Mouse (Mus musculus): ENCODE measurements around the gene AC140267.1. TPM values are rescaled to one million over a fixed set of nuclear protein-coding genes. Genes with fewer than 3 reads are reported as not detected.

Gene AC140267.1
- polyA plus RNA-seq, 1 experiment: not detected

GRCm38 (mm10) chr15:80249672-80250071, 14.0 kb downstream of the AC140267.1 start:
- WGBS: 86% methylated on average over 10 of the region's 10 CpGs
- peaks cover 5% of the 10 kb centered on the region for H3K36me3 ChIP-seq (ENCODE audit: control insufficient read depth, insufficient read depth, low read length)
- no peaks in the 10 kb centered on the region; the same call in 1 of the 2 replicates for H3K4me1 ChIP-seq (ENCODE audit: control insufficient read depth, insufficient read depth, low read length)
- TF ChIP-seq POLR2A (IDR thresholded peaks at IDR 0.05; ENCODE audit: low read depth, low read length): no peak
- no peak for TF ChIP-seq CTCF (conservative IDR thresholded peaks at IDR 0.05; ENCODE audit: insufficient read depth, insufficient read length, low read depth, low read length)
- no peak for DNase-seq
- no peaks in the 10 kb centered on the region for H3K27me3 ChIP-seq (replicated peaks; ENCODE audit: control insufficient read depth, insufficient read depth, low read length)
- H3K27ac ChIP-seq (ENCODE audit: insufficient read depth, low read depth, low read length): no peak overlapping the region
- H3K4me3 ChIP-seq (ENCODE audit: insufficient read depth, low read depth, low read length): no peak overlapping the region

DNA sequence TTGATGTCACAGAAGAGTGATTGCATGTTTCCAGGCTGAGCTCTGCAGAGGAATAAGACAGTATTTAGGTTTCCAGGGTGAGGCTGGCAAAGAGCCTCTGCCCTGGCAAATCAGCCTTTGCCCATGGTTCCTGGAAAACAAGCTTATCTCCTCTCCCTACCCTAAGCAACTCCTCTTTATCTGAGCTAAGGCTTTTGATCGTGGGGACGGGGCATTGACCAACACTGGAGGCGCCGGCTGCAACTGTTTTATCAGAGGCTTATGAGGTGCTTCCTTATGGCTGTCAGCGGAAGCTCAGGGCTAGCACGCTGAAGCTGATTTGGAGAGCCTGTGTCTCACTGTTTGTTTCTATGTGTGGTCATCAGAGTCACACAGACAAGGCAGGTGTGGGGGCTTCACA, 15.0 kb downstream of the AC140267.1 start:
- H3K27me3 ChIP-seq (replicated peaks; ENCODE audit: control insufficient read depth, insufficient read depth, low read length): no peaks in the 10 kb centered on the region
- TF ChIP-seq CTCF (conservative IDR thresholded peaks at IDR 0.05; ENCODE audit: insufficient read depth, insufficient read length, low read depth, low read length) (no peak), POLR2A (IDR thresholded peaks at IDR 0.05; ENCODE audit: low read depth, low read length) (no peak)
- H3K27ac ChIP-seq (ENCODE audit: insufficient read depth, low read depth, low read length): no peak overlapping the region
- no peak for DNase-seq
- WGBS: 85% methylated on average over 6 of the region's 6 CpGs
- H3K36me3 ChIP-seq (ENCODE audit: control insufficient read depth, insufficient read depth, low read length): peaks cover 5% of the 10 kb centered on the region
- H3K4me1 ChIP-seq (ENCODE audit: control insufficient read depth, insufficient read depth, low read length): no peaks in the 10 kb centered on the region; the same call in 1 of the 2 replicates
- no peak overlapping the region for H3K4me3 ChIP-seq (ENCODE audit: insufficient read depth, low read depth, low read length)

GRCm38 (mm10) chr15:80253530-80253929, 17.9 kb downstream of the AC140267.1 start:
- no peak overlapping the region for H3K4me3 ChIP-seq (ENCODE audit: insufficient read depth, low read depth, low read length)
- H3K36me3 ChIP-seq (ENCODE audit: control insufficient read depth, insufficient read depth, low read length): peaks cover 20% of the 10 kb centered on the region
- TF ChIP-seq POLR2A (IDR thresholded peaks at IDR 0.05; ENCODE audit: low read depth, low read length) (no peak), CTCF (conservative IDR thresholded peaks at IDR 0.05; ENCODE audit: insufficient read depth, insufficient read length, low read depth, low read length) (no peak)
- peak; percentile 29 for DNase-seq
- H3K27me3 ChIP-seq (replicated peaks; ENCODE audit: control insufficient read depth, insufficient read depth, low read length): no peaks in the 10 kb centered on the region
- H3K27ac ChIP-seq (ENCODE audit: insufficient read depth, low read depth, low read length): peak overlapping the region; percentile 22; the same call in 1 of the 2 replicates
- WGBS: 22% methylated on average over 2 of the region's 2 CpGs
- H3K4me1 ChIP-seq (ENCODE audit: control insufficient read depth, insufficient read depth, low read length): peaks cover 14% of the 10 kb centered on the region; the same call in 1 of the 2 replicates

- DNase-seq: peak; percentile 44
- peak overlapping the region; percentile 60 for H3K4me3 ChIP-seq (ENCODE audit: insufficient read depth, low read depth, low read length)
- H3K4me1 ChIP-seq (ENCODE audit: control insufficient read depth, insufficient read depth, low read length): peaks cover 14% of the 10 kb centered on the region; the same call in 1 of the 2 replicates
- H3K27me3 ChIP-seq (replicated peaks; ENCODE audit: control insufficient read depth, insufficient read depth, low read length): no peaks in the 10 kb centered on the region
- 25% methylated on average over 6 of the region's 6 CpGs for whole genome bisulfite sequencing
- peaks cover 20% of the 10 kb centered on the region for H3K36me3 ChIP-seq (ENCODE audit: control insufficient read depth, insufficient read depth, low read length)
- TF ChIP-seq POLR2A (IDR thresholded peaks at IDR 0.05; ENCODE audit: low read depth, low read length) (no peak), CTCF (conservative IDR thresholded peaks at IDR 0.05; ENCODE audit: insufficient read depth, insufficient read length, low read depth, low read length) (no peak)
- peak overlapping the region; percentile 94 for H3K27ac ChIP-seq (ENCODE audit: insufficient read depth, low read depth, low read length)
Measured at GRCm38 (mm10) chr15:80254207-80254606, 18.6 kb downstream of the AC140267.1 start.

GRCm38 (mm10) chr15:80254847-80255645, 19.4 kb downstream of the AC140267.1 start, which contains the start of gene Atf4:
Atf4 (plus strand) TSS chr15:80255184.
- no peaks in the 10 kb centered on the region for H3K27me3 ChIP-seq (replicated peaks; ENCODE audit: control insufficient read depth, insufficient read depth, low read length)
- H3K27ac ChIP-seq (ENCODE audit: insufficient read depth, low read depth, low read length): peak within 1 kb of the TSS; percentile 99
- H3K4me3 ChIP-seq (ENCODE audit: insufficient read depth, low read depth, low read length): peak within 1 kb of the TSS; percentile 93
- H3K4me1 ChIP-seq (ENCODE audit: control insufficient read depth, insufficient read depth, low read length): peaks cover 14% of the 10 kb centered on the region; the same call in 1 of the 2 replicates
- WGBS: under 1% methylated on average over 62 of the region's 62 CpGs
- peak; percentile 100 for DNase-seq
- H3K36me3 ChIP-seq (ENCODE audit: control insufficient read depth, insufficient read depth, low read length): peaks cover 17% of the 10 kb centered on the region
- TF ChIP-seq POLR2A (IDR thresholded peaks at IDR 0.05; ENCODE audit: low read depth, low read length) (peak; percentile 100), CTCF (conservative IDR thresholded peaks at IDR 0.05; ENCODE audit: insufficient read depth, insufficient read length, low read depth, low read length) (no peak)

- H3K4me3 ChIP-seq (ENCODE audit: insufficient read depth, low read depth, low read length): peak overlapping the region; percentile 93
- no peak for TF ChIP-seq POLR2A (IDR thresholded peaks at IDR 0.05; ENCODE audit: low read depth, low read length)
- no peak for TF ChIP-seq CTCF (conservative IDR thresholded peaks at IDR 0.05; ENCODE audit: insufficient read depth, insufficient read length, low read depth, low read length)
- no peaks in the 10 kb centered on the region for H3K27me3 ChIP-seq (replicated peaks; ENCODE audit: control insufficient read depth, insufficient read depth, low read length)
- DNase-seq: peak; percentile 86
- peak overlapping the region; percentile 99 for H3K27ac ChIP-seq (ENCODE audit: insufficient read depth, low read depth, low read length)
- H3K36me3 ChIP-seq (ENCODE audit: control insufficient read depth, insufficient read depth, low read length): peaks cover 17% of the 10 kb centered on the region
- WGBS: 1% methylated on average over 51 of the region's 51 CpGs
- H3K4me1 ChIP-seq (ENCODE audit: control insufficient read depth, insufficient read depth, low read length): peaks cover 14% of the 10 kb centered on the region; the same call in 1 of the 2 replicates
Measured at GRCm38 (mm10) chr15:80255646-80256121, 20.0 kb downstream of the AC140267.1 start.

DNA sequence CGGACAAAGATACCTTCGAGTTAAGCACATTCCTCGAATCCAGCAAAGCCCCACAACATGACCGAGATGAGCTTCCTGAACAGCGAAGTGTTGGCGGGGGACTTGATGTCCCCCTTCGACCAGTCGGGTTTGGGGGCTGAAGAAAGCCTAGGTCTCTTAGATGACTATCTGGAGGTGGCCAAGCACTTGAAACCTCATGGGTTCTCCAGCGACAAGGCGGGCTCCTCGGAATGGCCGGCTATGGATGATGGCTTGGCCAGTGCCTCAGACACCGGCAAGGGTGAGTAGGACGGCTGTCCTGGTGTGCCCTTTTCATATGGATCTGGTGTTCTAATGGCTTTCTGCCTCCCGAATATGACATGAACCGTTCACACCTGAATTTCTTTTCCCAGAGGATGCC, 20.6 kb downstream of the AC140267.1 start:
- Histone ChIP-seq H3K4me1 (ENCODE audit: control insufficient read depth, insufficient read depth, low read length) (peaks cover 14% of the 10 kb centered on the region; the same call in 1 of the 2 replicates), H3K27ac (ENCODE audit: insufficient read depth, low read depth, low read length) (peak overlapping the region; percentile 81), H3K36me3 (ENCODE audit: control insufficient read depth, insufficient read depth, low read length) (peaks cover 17% of the 10 kb centered on the region), H3K4me3 (ENCODE audit: insufficient read depth, low read depth, low read length) (peak overlapping the region; percentile 93), H3K27me3 (replicated peaks; ENCODE audit: control insufficient read depth, insufficient read depth, low read length) (no peaks in the 10 kb centered on the region)
- 3% methylated on average over 16 of the region's 16 CpGs for WGBS
- TF ChIP-seq CTCF (conservative IDR thresholded peaks at IDR 0.05; ENCODE audit: insufficient read depth, insufficient read length, low read depth, low read length) (no peak), POLR2A (IDR thresholded peaks at IDR 0.05; ENCODE audit: low read depth, low read length) (no peak)
- no peak for DNase-seq
